Mouse (Mus musculus) liver, embryonic 14.5 days (tissue): ENCODE data around the gene Tstd3. TPM values are rescaled to one million over a fixed set of nuclear protein-coding genes. Genes with fewer than 3 reads are reported as not detected.

Source experiments
- ATAC-seq: fragments of 200-750 bp; cut with Nextera tagmentation; 2 replicates; pipeline ENCODE4 v1.8.0; 2017; ENCODE audit warnings: moderate number of reproducible peaks, mild to moderate bottlenecking, moderate library complexity; ENCODE audit not compliant: insufficient read depth
- DNase-seq, 3 experiments: peaks; one replicate each; pipeline ENCODE4 v3.0.0-alpha.2; 2012 to 2013; ENCODE audit warnings: low read depth in 3 of 3, low spot score in 3 of 3
- H3K27ac ChIP-seq: fragments of 300-500 bp; sonication (generic); 2 replicates; pipeline ENCODE4 v1.5.1; 2014; ENCODE audit warnings: moderate library complexity, mild to moderate bottlenecking, control low read depth, inconsistent platforms
- H3K27me3 ChIP-seq: fragments of 300-500 bp; sonication (generic); 2 replicates; pipeline ENCODE4 v1.6.1; 2014; ENCODE audit warnings: mild to moderate bottlenecking, low read length, moderate library complexity; ENCODE audit not compliant: control insufficient read depth, insufficient read depth
- H3K36me3 ChIP-seq: fragments of 300-500 bp; sonication (generic); replicated peaks from 2 replicates; pipeline ENCODE4 v1.6.1; 2014; ENCODE audit warnings: low read depth; ENCODE audit not compliant: control insufficient read depth, insufficient read depth
- H3K4me1 ChIP-seq, 2 experiments: fragments of 200-500 bp in 1 of 2; fragments of 300-500 bp in 1 of 2; sonication (generic) in 1 of 2; replicated peaks; 2 replicates each; pipeline ENCODE4 v1.6.1; 2012 to 2014; ENCODE audit warnings: antibody characterized with exemption in 1 of 2, inconsistent platforms in 1 of 2, low read length in 1 of 2; ENCODE audit not compliant: control insufficient read depth in 2 of 2, insufficient read depth in 2 of 2
- H3K4me2 ChIP-seq: fragments of 300-500 bp; sonication (generic); 2 replicates; pipeline ENCODE4 v1.6.1; 2014; ENCODE audit warnings: low read depth, mild to moderate bottlenecking, control low read depth, moderate library complexity
- H3K4me3 ChIP-seq, 2 experiments: fragments of 200-500 bp in 1 of 2; fragments of 300-500 bp in 1 of 2; sonication (generic) in 1 of 2; 2 replicates each; pipeline ENCODE4 v1.5.1; 2012 to 2014; ENCODE audit warnings: low read depth in 2 of 2, low read length in 2 of 2, mild to moderate bottlenecking in 2 of 2, control low read depth in 1 of 2, inconsistent platforms in 1 of 2, moderate library complexity in 1 of 2; ENCODE audit not compliant: insufficient read depth in 1 of 2
- H3K9ac ChIP-seq: fragments of 300-500 bp; sonication (generic); replicated peaks from 2 replicates; pipeline ENCODE4 v1.6.1; 2014; ENCODE audit warnings: mild to moderate bottlenecking, control low read depth, moderate library complexity
- H3K9me3 ChIP-seq: fragments of 300-500 bp; sonication (generic); 2 replicates; pipeline ENCODE4 v1.6.1; 2016; ENCODE audit warnings: low read length, mixed read lengths; ENCODE audit not compliant: control insufficient read depth
- CTCF ChIP-seq: IDR thresholded peaks from 2 replicates; pipeline ENCODE4 v1.5.1; 2016; ENCODE audit warnings: antibody characterized with exemption, low read depth, control low read depth
- EP300 ChIP-seq: IDR thresholded peaks from 2 replicates; pipeline ENCODE4 v1.6.1; 2016; ENCODE audit warnings: antibody characterized with exemption, low read depth
- WGBS: fragments of 180-500 bp; shearing (Covaris S2); extraction: QIAGEN DNeasy Blood & Tissue Kit; methylation state at CpG from one replicate; pipeline ENCODE4 v1.1.7; 2014; ENCODE audit not compliant: insufficient replicate concordance; 5-methylcytosine and 5-hydroxymethylcytosine counted together
- polyA plus RNA-seq, 2 experiments: library from polyadenylated mRNA; depleted of rRNA in 1 of 2; stranded (reverse) in 1 of 2; unstranded in 1 of 2; fragments of >200 nt; fragmentation: Nextera tagmentation in 1 of 2; extraction: Ambion mirVana in 1 of 2; gene quantifications; 2 replicates each; pipeline versions ENCODE4 v1.2.1 to v1.2.3; 2012 to 2014

The Tstd3 gene
- polyA plus RNA-seq, 2 experiments: 8.0 to 15.0 TPM

DNA sequence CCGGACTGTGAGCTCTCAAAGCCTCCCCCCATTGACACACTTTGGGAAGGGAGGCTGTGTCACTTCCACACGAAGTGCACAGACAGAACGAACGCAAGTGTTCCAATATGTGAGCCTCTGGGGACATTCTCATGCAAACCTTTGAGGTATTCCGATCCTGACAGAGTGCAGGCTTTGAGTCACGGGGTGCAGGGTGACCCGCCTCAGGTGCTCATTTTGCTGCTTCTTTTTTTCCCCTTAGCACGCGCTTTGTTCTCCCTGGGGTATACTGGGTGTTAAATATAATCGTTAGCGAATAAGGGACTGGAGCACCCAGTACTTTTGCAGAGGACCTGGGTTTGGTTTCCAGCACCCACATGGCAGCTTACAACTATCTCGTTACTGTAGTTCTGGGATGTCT lies 19.3 kb upstream of the Tstd3 start:
- Histone ChIP-seq H3K27ac (no peak overlapping the region), H3K9ac (no peak overlapping the region), H3K4me1 (peaks cover 12 to 25% of the 10 kb centered on the region in 2 experiments), H3K4me2 (no peak overlapping the region), H3K9me3 (no peaks in the 10 kb centered on the region), H3K27me3 (no peaks in the 10 kb centered on the region), H3K36me3 (peaks cover 69% of the 10 kb centered on the region), H3K4me3 (no peak overlapping the region)
- ATAC-seq (no peak), DNase-seq (no peak)
- no peak for TF ChIP-seq CTCF
- no peak for TF ChIP-seq EP300
- WGBS: 88% methylated on average over 12 of the region's 12 CpGs

DNA sequence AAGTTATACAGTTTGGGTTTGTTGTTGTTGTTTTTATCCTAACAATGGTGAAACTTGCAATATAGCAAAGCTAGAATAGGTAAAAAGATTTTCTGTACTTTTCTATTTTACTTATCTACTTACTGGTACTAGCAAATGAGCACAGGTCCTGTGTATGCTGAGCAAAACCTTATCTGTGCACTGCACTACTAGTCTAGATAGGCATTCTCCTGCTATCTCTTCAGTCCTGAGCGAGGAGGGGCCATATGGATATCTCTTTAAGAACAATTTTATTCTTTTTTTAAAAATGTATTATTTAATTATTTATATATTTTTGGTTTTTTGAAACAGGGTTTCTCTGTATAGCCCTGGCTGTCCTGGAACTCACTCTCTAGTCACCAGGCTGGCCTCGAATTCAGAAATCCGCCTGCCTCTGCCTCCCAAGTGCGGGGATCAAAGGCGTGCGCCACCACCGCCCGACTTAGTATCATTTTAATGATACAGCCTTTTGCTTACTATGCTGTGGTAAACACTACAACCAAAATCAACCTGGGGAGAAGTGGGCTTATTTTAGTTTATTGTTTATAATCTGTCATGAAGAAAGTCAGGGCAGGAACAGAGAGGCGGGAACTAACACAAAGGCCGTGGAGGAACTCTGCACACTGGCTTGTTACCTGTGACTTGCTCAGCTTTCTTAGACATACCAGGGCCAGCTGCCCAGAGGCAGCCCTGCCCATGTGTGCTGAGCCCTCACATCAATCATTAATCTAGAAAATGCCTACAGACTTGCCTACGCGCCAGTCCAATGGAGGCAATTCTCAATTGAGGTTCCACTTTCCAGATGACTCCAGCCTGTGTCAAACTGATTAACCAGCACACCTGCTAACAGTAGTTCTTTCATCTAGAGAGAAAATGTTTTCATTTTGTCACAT lies 14.1 kb upstream of the Tstd3 start:
- DNase-seq: peak; percentile 70 to 82 (median 75)
- H3K4me2 ChIP-seq: peak overlapping the region; percentile 63
- H3K36me3 ChIP-seq: peaks cover 45% of the 10 kb centered on the region

DNA sequence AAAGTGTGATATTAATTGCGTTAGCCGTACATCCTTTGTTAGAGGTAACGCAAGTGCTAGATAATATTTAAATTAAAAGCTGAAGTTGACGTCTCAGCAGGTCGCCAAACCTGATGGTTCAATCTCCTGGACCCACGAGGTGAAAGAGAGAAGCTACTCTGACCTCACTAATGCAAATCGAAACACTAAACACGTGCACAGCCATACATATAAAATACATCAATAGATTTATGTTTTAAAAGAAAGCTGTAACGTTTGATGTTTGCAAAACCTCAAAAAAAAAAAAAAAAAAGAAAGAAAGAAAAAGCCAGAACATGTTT lies 9.9 kb upstream of the Tstd3 start:
- H3K9ac ChIP-seq: peak overlapping the region; percentile 98
- peaks cover 6% of the 10 kb centered on the region for H3K36me3 ChIP-seq
- no peaks in the 10 kb centered on the region for H3K9me3 ChIP-seq
- peaks cover 35 to 44% of the 10 kb centered on the region in 2 experiments for H3K4me1 ChIP-seq
- TF ChIP-seq EP300 (no peak), CTCF (no peak)
- H3K4me3 ChIP-seq: peak overlapping the region; percentile 93 to 97
- peak overlapping the region; percentile 86 for H3K27ac ChIP-seq
- ATAC-seq (no peak), DNase-seq (peak in 1 of 3 experiments; percentile 31)
- peak overlapping the region; percentile 84 for H3K4me2 ChIP-seq
- H3K27me3 ChIP-seq: no peaks in the 10 kb centered on the region
- 2% methylated on average over 9 of the region's 9 CpGs for WGBS

More for the DNA sequence above, 14.1 kb upstream of the Tstd3 start:
- 28% methylated on average over 12 of the region's 12 CpGs for WGBS
- H3K9ac ChIP-seq: peak overlapping the region; percentile 64
- peak overlapping the region; percentile 10 to 36; a peak in 2 of 4 replicates for H3K4me3 ChIP-seq
- ATAC-seq: peak; percentile 86
- peak; percentile 96 for TF ChIP-seq EP300
- no peak for TF ChIP-seq CTCF
- peaks cover 38 to 53% of the 10 kb centered on the region in 2 experiments for H3K4me1 ChIP-seq
- H3K9me3 ChIP-seq: no peaks in the 10 kb centered on the region
- peak overlapping the region; percentile 95 for H3K27ac ChIP-seq
- no peaks in the 10 kb centered on the region for H3K27me3 ChIP-seq

DNA sequence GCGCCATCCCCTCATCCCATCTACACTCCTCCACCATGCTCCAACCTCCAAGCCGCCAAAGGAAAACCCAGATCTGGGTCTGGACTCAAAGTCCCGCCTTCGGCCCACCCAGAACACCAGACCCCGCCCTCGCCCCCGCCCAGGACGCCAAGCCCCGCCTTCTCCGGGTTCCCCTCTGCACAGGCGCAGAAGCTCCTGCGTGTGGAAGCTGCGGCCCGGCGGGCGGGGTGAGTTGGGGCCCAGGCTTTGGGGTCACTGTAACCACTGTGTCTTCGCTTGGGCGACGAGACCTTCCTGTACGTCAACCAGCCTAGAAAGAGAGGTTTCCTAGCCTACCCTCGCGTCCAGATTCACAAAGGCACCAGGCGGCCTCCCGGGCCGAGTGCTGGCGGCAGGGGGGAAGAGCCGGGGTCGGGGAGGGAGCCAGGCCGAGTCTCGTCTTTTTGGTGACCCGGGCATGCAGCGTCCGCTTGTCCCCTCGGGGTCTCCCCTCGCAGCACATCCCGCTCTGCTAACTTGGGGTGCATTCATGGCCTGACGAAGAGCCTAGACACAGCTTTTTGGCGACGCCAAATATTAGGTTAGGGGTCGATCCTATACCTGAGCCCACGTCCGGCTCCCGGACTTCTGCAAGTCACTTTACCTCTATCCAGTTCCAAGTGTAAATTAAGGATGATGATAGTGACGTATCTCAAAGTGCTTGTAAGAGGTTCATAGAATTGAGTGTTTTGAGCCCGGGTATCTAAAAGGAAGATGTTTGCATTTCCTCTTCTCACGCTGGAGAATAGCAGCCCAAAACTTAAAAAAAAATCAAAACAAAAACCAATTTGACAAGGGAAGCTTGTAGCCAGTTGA lies 9.3 kb upstream of the Tstd3 start:
- TF ChIP-seq CTCF (peak; percentile 11; the same call in 1 of the 2 replicates), EP300 (no peak)
- DNase-seq (peak; percentile 81 to 83 (median 82)), ATAC-seq (peak; percentile 87)
- no peaks in the 10 kb centered on the region for H3K9me3 ChIP-seq
- peak overlapping the region; percentile 98 for H3K9ac ChIP-seq
- under 1% methylated on average over 46 of the region's 46 CpGs for WGBS
- peak overlapping the region; percentile 93 to 97 for H3K4me3 ChIP-seq
- peak overlapping the region; percentile 84 for H3K4me2 ChIP-seq
- H3K27me3 ChIP-seq: no peaks in the 10 kb centered on the region
- peaks cover 29 to 39% of the 10 kb centered on the region in 2 experiments for H3K4me1 ChIP-seq
- peaks cover 3% of the 10 kb centered on the region for H3K36me3 ChIP-seq
- peak overlapping the region; percentile 86 for H3K27ac ChIP-seq
